Mouse (Mus musculus) B cell, adult 2 months (primary cell): ENCODE measurements around the gene Olfr731.

Experiments
- DNase-seq, 2 experiments: peaks; one replicate each; pipeline ENCODE4 v3.0.0; 2022

Olfr731 gene

GRCm38 (mm10) chr14:50241766-50242165, at the start of gene Olfr731:
Olfr731 (minus strand) TSS chr14:50241866.
- no peak for DNase-seq

- no peak for DNase-seq
Measured at GRCm38 (mm10) chr14:50284106-50284505, 42.4 kb upstream of the Olfr731 start, which contains the start of gene Olfr732. Olfr732 (minus strand) TSS chr14:50284206.

DNA sequence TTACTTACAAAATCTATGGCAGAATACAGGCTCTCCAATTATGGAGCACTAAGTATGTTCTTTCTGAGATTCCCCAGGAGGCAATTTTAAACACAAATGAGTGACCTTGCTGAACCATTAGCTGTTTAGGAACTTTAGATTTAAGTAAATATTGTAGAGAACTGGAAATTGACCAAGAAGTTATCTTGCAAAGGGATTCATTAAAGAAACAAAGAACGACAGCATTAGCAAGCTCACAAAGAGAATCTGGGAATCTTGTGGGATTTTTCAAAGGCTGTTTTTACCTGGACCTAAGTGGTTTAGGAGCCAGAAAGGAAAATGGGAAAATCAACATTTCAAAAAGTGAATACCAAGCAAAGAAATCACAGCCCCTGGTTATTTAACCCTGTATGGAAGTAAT, 53.6 kb downstream of the Olfr731 start, which contains the start of gene Olfr730:
TSS of gene Olfr730 (minus strand) at position 101 of the 400 bp plus-strand sequence.
- DNase-seq: no peak
